Mouse (Mus musculus): ENCODE data around the gene Actr5.

The Actr5 gene

GRCm38 (mm10) chr2:158684910-158685309 is 60.2 kb downstream of the Actr5 start:
- no peak for DNase-seq (ENCODE audit: extremely low read depth, low read depth, low spot score)

- no peak for DNase-seq (ENCODE audit: extremely low read depth, low read depth, low spot score)
These were observed 61.7 kb downstream of the Actr5 start for GRCm38 (mm10) chr2:158686394-158686793.

- DNase-seq (ENCODE audit: extremely low read depth, low read depth, low spot score) = no peak
These were observed 63.1 kb downstream of the Actr5 start for GRCm38 (mm10) chr2:158687804-158688241.
